Mouse (Mus musculus) liver, adult 2 months (tissue): ENCODE measurements around the gene Ptprg.

Experiments
- CTCF ChIP-seq: fragments of 200-500 bp; IDR thresholded peaks from 2 replicates; pipeline ENCODE4 v1.5.1; 2011; ENCODE audit warnings: low read depth, low read length, control low read depth
- POLR2A ChIP-seq: fragments of 200-500 bp; IDR thresholded peaks from 2 replicates; pipeline ENCODE4 v1.6.1; 2011; ENCODE audit warnings: low read length, control low read depth; ENCODE audit not compliant: insufficient read depth; ENCODE audit errors: extremely low read depth

DNA sequence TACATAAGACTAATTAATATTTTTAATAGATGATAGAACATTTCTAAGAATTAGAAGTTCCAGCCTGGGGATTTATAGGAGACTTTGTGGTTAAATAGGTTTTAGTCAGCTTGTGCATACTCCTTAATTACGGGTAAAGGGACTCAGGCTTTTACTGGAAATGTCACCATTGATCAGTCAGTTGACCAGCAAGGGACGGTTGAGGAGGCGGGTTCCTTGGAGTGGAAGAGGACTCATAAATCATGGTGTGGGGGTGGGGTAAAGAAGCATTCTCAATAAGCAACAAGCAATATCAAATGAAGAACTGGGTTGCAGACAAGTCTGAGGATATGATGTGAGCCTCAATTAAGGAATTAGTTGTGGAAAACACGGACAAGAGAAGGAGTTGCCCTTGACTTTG lies 438.8 kb downstream of the Ptprg start:
- TF ChIP-seq CTCF (no peak), POLR2A (no peak)
